Mouse (Mus musculus) forebrain, embryonic 15.5 days (tissue): ENCODE measurements around the gene Cttn. TPM values are rescaled to one million over a fixed set of nuclear protein-coding genes. Genes with fewer than 3 reads are reported as not detected.

Experiments
- ATAC-seq: fragments of 200-750 bp; cut with Nextera tagmentation; replicated peaks from 2 replicates; pipeline ENCODE4 v1.8.0; 2017; ENCODE audit warnings: mild to moderate bottlenecking, moderate TSS enrichment, moderate library complexity
- H3K27ac ChIP-seq: fragments of 300-500 bp; sonication (generic); replicated peaks from 2 replicates; pipeline ENCODE4 v1.5.1; 2015; ENCODE audit warnings: mild to moderate bottlenecking, inconsistent platforms
- H3K27me3 ChIP-seq: fragments of 300-500 bp; sonication (generic); 2 replicates; pipeline ENCODE4 v1.6.1; 2015; ENCODE audit warnings: inconsistent platforms
- H3K36me3 ChIP-seq: fragments of 300-500 bp; sonication (generic); 2 replicates; pipeline ENCODE4 v1.6.1; 2015; ENCODE audit warnings: mild to moderate bottlenecking, inconsistent platforms
- H3K4me1 ChIP-seq: fragments of 300-500 bp; sonication (generic); 2 replicates; pipeline ENCODE4 v1.6.1; 2015; ENCODE audit warnings: inconsistent platforms
- H3K4me2 ChIP-seq: fragments of 300-500 bp; sonication (generic); replicated peaks from 2 replicates; pipeline ENCODE4 v1.6.1; 2015; ENCODE audit warnings: mild to moderate bottlenecking, inconsistent platforms
- H3K4me3 ChIP-seq: fragments of 300-500 bp; sonication (generic); 2 replicates; pipeline ENCODE4 v1.5.1; 2015; ENCODE audit warnings: mild to moderate bottlenecking, inconsistent platforms
- H3K9ac ChIP-seq: fragments of 300-500 bp; sonication (generic); replicated peaks from 2 replicates; pipeline ENCODE4 v1.6.1; 2015; ENCODE audit warnings: mild to moderate bottlenecking, inconsistent platforms
- H3K9me3 ChIP-seq: fragments of 300-500 bp; sonication (generic); 2 replicates; pipeline ENCODE4 v1.6.1; 2016; ENCODE audit warnings: inconsistent platforms
- WGBS: fragments of 180-500 bp; shearing (Covaris S2); methylation state at CpG from one replicate; pipeline ENCODE4 v1.1.7; 2015; ENCODE audit warnings: mixed read lengths; 5-methylcytosine and 5-hydroxymethylcytosine counted together
- polyA plus RNA-seq: library from polyadenylated mRNA; unstranded; fragments of >200 nt; fragmentation: Nextera tagmentation; extraction: Ambion mirVana; gene quantifications from 2 replicates; pipeline ENCODE4 v1.2.1, GENCODE M21; 2015

Cttn gene
- polyA plus RNA-seq, 1 experiment from 2014 or later: 171 TPM

DNA sequence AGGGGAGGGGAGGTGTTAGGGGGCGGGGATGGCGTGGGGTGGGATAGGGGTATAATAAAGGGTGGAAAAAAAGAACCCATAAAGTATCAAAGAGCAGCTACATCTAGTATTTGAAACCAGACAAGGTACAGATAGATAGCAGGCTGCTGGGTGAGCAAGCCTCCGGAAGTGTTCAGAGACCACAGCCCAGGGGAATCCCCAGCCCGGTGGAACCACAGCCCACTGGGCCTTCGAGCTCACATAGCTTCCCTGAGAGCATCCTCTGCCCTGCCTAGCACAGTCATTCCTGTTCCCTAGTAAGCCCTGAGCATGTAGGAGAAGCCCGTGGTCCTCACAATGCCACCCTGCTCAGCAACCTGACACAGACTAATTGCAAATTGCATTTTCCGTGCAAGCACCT lies 26.0 kb downstream of the Cttn start:
- WGBS: 89% methylated on average over 7 of the region's 7 CpGs
- Histone ChIP-seq H3K27ac (no peak overlapping the region), H3K9ac (no peak overlapping the region), H3K4me2 (no peak overlapping the region), H3K27me3 (no peaks in the 10 kb centered on the region), H3K4me3 (no peak overlapping the region), H3K4me1 (peaks cover 4% of the 10 kb centered on the region), H3K9me3 (no peaks in the 10 kb centered on the region), H3K36me3 (peaks cover 82% of the 10 kb centered on the region)
- no peak for ATAC-seq

DNA sequence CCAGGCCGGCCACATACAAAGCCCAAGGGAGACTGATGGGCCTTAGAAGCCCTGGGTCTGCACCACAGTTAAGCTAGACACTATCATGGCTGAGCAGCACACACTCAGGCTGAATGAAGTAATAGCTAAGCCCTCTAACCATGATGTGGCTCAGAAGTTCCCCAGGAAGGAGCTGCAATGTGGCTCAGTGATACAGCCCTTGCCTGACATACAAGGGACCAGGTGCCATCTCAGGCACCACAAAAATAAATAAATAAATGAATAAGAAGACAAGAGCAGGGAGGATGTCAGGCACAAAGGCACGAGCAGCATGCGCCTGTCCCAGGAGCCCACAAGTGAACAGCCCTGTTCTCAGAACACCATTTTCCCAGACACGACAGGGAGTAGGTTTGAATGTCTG lies 28.8 kb downstream of the Cttn start:
- no peak overlapping the region for H3K4me2 ChIP-seq
- no peak overlapping the region for H3K4me3 ChIP-seq
- 91% methylated on average over 4 of the region's 4 CpGs for WGBS
- no peaks in the 10 kb centered on the region for H3K4me1 ChIP-seq
- no peak for ATAC-seq
- H3K36me3 ChIP-seq: peaks cover 84% of the 10 kb centered on the region
- H3K9ac ChIP-seq: no peak overlapping the region
- H3K27ac ChIP-seq: no peak overlapping the region
- H3K27me3 ChIP-seq: no peaks in the 10 kb centered on the region
- H3K9me3 ChIP-seq: no peaks in the 10 kb centered on the region

DNA sequence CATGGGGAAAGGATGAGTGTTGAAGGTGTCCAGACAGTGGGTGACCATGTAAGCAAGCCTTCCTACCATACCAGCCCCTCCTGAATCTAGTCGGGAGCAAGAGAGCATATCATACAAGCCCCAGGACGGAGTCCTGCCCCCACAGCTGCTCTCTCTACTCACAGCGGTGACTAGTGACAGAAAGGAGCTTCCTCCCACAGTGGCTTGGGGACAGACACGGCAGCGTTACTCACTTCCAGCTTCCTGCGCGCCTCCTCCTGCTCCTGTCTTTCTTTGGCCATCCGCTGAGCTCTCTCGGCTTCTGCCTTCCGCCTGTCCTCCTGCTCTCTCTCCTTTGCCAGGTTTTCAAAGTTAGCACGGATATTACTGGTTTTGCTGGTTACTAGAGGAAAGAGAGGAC lies 29.3 kb downstream of the Cttn start:
- Histone ChIP-seq H3K9ac (no peak overlapping the region), H3K9me3 (no peaks in the 10 kb centered on the region), H3K4me3 (no peak overlapping the region), H3K27ac (no peak overlapping the region), H3K27me3 (no peaks in the 10 kb centered on the region), H3K4me1 (no peaks in the 10 kb centered on the region), H3K4me2 (no peak overlapping the region), H3K36me3 (peaks cover 86% of the 10 kb centered on the region)
- 94% methylated on average over 11 of the region's 11 CpGs for WGBS
- ATAC-seq: no peak

DNA sequence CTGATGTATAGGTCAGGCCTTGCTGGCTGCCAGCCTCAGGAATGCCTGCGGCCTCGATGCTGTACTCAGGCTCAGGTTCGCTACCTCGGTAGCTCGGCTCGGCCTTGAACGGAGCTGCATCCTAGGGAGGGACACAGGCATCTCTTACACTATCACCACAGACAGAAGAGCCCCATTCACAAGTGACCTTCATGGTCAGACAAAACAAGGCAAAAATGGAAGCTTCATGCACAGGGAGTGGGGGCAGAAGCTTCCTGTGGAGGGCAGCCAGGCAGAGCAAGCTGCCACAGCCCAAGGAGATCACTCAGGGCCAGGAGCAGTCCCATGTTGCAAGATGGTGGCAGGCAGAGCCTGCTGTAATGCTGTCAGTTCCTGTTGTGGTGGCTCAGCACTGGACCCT lies 32.0 kb downstream of the Cttn start:
- H3K4me3 ChIP-seq: no peak overlapping the region
- peaks cover 76% of the 10 kb centered on the region for H3K36me3 ChIP-seq
- no peaks in the 10 kb centered on the region for H3K9me3 ChIP-seq
- no peaks in the 10 kb centered on the region for H3K4me1 ChIP-seq
- 96% methylated on average over 7 of the region's 7 CpGs for WGBS
- no peak overlapping the region for H3K9ac ChIP-seq
- H3K4me2 ChIP-seq: no peak overlapping the region
- ATAC-seq: no peak
- no peak overlapping the region for H3K27ac ChIP-seq
- H3K27me3 ChIP-seq: no peaks in the 10 kb centered on the region

DNA sequence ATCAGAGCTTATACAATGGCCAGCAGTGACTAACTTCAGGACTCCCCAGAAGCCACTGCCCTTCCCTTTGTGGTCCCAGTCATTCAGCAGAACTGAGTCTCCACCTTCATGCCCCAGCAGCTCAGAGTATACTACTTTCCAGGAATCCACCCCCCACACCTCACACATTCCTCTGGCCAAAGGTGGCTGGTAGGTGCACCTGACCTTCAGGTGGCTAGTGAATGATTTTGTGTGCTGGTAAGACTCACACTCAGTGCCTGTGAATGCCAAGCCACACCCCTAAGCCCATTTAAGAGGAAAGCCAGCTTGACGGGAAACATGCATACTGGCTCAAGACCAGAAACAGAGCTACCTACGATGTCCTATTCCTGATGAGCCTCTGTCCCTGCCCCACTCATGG lies 37.9 kb downstream of the Cttn start:
- no peak for ATAC-seq
- Histone ChIP-seq H3K27me3 (no peaks in the 10 kb centered on the region), H3K9me3 (no peaks in the 10 kb centered on the region), H3K27ac (no peak overlapping the region), H3K4me3 (no peak overlapping the region), H3K4me2 (no peak overlapping the region), H3K4me1 (no peaks in the 10 kb centered on the region), H3K36me3 (peaks cover 24% of the 10 kb centered on the region), H3K9ac (no peak overlapping the region)
- WGBS: 58% methylated on average over 2 of the region's 2 CpGs

DNA sequence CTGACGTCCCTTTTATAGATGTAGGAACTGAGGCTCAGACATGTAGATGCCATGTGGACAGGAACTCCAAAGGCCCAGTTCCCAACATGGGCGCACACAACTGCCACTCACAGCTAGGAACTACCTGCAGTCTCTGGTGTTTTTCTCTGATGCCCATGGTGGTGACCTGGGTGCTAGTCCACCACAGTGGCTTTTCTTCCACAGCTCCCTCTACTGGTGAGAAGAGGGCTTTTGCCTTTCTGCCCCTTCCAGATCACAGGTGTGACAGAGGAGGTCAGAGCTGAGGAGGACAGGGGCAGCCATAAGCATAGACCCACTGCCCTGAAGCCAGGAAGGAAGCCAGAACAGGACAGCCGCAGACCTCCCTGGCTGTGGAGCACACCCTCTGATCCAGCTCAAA lies 43.3 kb downstream of the Cttn start:
- 83% methylated on average over 3 of the region's 3 CpGs for WGBS
- Histone ChIP-seq H3K4me2 (no peak overlapping the region), H3K27me3 (no peaks in the 10 kb centered on the region), H3K9ac (no peak overlapping the region), H3K9me3 (no peaks in the 10 kb centered on the region), H3K4me1 (peaks cover 3% of the 10 kb centered on the region; the same call in 1 of the 2 replicates), H3K4me3 (no peak overlapping the region), H3K36me3 (no peaks in the 10 kb centered on the region), H3K27ac (no peak overlapping the region)
- ATAC-seq: no peak

DNA sequence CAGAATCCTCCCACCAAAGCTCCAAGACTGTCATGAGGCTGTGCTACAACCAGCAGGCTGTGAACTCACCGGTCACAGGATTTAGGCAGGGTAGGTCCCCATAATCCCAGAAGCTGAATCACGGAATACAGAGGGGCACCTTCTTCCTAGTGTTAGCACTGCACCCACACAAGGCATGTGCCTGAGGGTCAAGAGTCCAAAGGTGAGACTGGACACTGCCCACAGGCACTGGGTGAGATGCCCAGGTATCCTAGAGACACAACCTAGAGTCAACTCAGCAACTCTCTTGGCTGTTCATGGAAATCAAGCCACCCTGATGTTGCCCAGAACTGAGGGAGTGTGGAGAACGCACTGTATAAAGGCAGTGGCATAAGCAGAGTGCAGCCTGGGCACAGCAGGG lies 44.2 kb downstream of the Cttn start:
- no peak overlapping the region for H3K4me2 ChIP-seq
- H3K4me3 ChIP-seq: no peak overlapping the region
- no peak overlapping the region for H3K9ac ChIP-seq
- H3K27ac ChIP-seq: no peak overlapping the region
- 86% methylated on average over 3 of the region's 3 CpGs for WGBS
- no peaks in the 10 kb centered on the region for H3K27me3 ChIP-seq
- H3K4me1 ChIP-seq: peaks cover 3% of the 10 kb centered on the region; the same call in 1 of the 2 replicates
- 0 out of 2 replicates have a peak, but pooled peaks have one; percentile 23 for ATAC-seq
- H3K36me3 ChIP-seq: no peaks in the 10 kb centered on the region
- no peaks in the 10 kb centered on the region for H3K9me3 ChIP-seq

DNA sequence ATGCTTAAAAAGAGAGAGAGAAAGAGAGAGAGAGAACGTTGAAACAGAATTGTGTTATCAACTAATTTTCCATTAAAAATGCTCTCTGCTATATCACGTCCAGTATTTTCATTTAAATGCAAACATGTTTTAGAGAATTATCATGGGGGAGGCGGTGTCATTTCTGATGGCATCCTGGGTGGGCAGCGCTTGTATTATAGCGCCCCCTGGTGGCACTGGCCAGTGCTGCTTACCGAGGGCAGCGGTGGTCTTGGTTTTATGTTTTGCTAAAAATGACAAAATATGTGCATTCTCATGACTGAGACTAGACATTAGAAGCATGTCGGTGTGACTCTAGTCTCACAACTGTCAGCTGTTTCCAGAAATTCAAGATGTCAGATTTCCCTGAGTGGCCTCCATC lies 44.9 kb downstream of the Cttn start:
- Histone ChIP-seq H3K27me3 (no peaks in the 10 kb centered on the region), H3K4me1 (peaks cover 3% of the 10 kb centered on the region; the same call in 1 of the 2 replicates), H3K9me3 (no peaks in the 10 kb centered on the region), H3K9ac (no peak overlapping the region), H3K4me2 (no peak overlapping the region), H3K27ac (no peak overlapping the region), H3K36me3 (no peaks in the 10 kb centered on the region), H3K4me3 (no peak overlapping the region)
- 6% methylated on average over 8 of the region's 8 CpGs for WGBS
- ATAC-seq: peak; percentile 56; the same call in 1 of the 2 replicates

DNA sequence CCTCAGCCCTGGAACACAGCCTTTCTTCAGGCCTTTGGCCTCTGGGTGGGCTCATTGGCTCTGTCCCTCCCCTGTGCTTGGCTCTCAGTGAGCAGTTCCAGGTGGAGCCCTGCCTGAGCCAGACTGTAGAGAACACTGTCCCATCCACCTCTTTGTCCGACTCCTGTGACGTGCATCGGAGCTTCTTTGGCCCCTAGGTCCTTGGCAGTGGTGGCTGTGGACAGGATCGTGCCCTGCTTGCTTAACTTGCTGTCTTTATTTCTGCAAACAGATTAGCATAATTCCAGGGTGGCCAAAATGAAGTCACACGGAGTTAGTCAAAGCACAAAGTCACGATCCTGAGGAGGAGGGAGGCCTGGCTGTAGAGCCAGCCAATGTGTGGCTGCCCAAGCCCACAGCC lies 49.3 kb downstream of the Cttn start:
- H3K27me3 ChIP-seq: no peaks in the 10 kb centered on the region
- H3K9me3 ChIP-seq: no peaks in the 10 kb centered on the region
- no peak overlapping the region for H3K27ac ChIP-seq
- H3K9ac ChIP-seq: no peak overlapping the region
- peaks cover 26% of the 10 kb centered on the region for H3K4me1 ChIP-seq
- H3K4me2 ChIP-seq: no peak overlapping the region
- H3K4me3 ChIP-seq: no peak overlapping the region
- 67% methylated on average over 6 of the region's 6 CpGs for WGBS
- no peak for ATAC-seq
- no peaks in the 10 kb centered on the region for H3K36me3 ChIP-seq

DNA sequence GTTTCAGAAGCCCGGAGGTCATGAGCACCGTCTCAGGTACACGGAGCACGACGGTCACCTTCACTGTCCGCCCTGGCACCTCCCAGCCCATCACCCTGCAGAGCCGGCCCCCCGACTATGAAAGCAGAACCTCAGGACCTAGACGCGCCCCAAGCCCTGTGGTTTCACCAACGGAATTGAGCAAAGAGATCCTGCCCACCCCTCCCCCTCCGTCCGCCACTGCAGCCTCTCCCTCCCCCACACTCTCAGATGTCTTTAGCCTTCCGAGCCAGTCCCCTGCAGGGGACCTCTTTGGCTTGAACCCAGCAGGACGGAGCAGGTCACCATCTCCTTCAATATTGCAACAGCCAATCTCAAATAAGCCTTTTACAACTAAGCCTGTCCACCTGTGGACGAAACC lies 50.3 kb downstream of the Cttn start:
- H3K9me3 ChIP-seq: no peaks in the 10 kb centered on the region
- H3K9ac ChIP-seq: no peak overlapping the region
- H3K27ac ChIP-seq: no peak overlapping the region
- H3K4me1 ChIP-seq: peaks cover 26% of the 10 kb centered on the region
- no peak for ATAC-seq
- WGBS: 26% methylated on average over 16 of the region's 16 CpGs
- H3K36me3 ChIP-seq: no peaks in the 10 kb centered on the region
- no peak overlapping the region for H3K4me3 ChIP-seq
- no peaks in the 10 kb centered on the region for H3K27me3 ChIP-seq
- H3K4me2 ChIP-seq: no peak overlapping the region

DNA sequence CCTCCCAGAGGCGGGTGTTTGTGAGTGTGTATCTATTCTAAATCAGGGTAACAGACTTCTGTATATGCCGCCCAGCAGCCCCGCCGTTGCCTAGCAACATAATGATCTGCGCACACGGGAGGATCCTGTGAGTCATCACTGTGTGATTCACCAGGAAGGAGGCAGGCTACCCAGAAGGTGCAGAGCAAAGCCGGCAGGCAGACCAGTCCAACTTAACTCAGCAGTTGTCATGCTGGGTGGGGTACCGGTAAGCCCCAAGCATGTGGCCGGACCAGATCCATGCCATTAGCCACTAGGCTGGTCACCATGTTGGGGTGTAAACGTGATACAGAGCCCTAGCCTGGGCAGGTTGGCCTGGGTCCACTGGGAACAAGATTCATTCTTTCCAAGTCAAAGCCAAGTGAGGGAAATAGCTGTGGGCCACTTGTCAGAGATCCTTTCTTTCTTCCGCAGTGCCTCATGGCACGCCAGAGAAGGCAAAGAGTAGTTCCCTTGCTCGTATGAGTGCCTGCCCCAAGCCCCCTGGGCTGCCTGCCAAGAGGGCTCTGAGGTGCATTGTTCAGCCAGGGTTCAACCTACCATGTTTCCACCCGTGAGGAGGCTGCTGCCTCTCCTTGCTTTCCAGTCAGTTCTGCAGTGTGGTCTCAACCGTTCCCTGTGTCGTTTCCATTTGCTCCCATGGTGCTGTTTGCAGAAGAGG lies 53.0 kb downstream of the Cttn start:
- H3K4me2 ChIP-seq: peak overlapping the region; percentile 23
- H3K4me3 ChIP-seq: no peak overlapping the region
- peak overlapping the region; percentile 80 for H3K27ac ChIP-seq
- H3K9me3 ChIP-seq: no peaks in the 10 kb centered on the region
- ATAC-seq: peak; percentile 89
- WGBS: 11% methylated on average over 16 of the region's 16 CpGs
- no peaks in the 10 kb centered on the region for H3K27me3 ChIP-seq
- peaks cover 23% of the 10 kb centered on the region for H3K4me1 ChIP-seq
- no peak overlapping the region for H3K9ac ChIP-seq
- no peaks in the 10 kb centered on the region for H3K36me3 ChIP-seq

DNA sequence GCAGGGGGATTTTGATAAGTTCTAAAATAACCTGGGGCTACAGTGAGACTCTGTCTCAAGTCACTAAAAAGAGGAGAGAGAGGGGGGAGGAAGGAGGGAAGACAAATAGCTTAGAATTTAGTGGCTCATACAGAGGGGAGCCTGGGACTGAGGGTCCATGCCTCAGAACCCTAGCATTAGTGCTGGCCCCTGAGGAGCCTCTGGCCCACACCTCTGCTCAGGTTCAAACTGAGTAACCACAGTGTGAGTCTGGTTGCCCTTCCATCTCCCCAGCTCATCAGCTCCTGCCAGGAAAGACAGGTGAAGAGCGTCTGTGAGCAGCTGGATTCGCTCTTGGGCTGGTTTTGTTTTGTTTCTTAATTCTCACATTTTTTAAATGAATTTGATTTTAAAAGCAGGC lies 53.6 kb downstream of the Cttn start:
- Histone ChIP-seq H3K9me3 (no peaks in the 10 kb centered on the region), H3K36me3 (no peaks in the 10 kb centered on the region), H3K4me3 (no peak overlapping the region), H3K4me1 (peaks cover 27% of the 10 kb centered on the region), H3K4me2 (no peak overlapping the region), H3K27ac (peak overlapping the region; percentile 80), H3K9ac (no peak overlapping the region; the same call in 1 of the 2 replicates), H3K27me3 (no peaks in the 10 kb centered on the region)
- ATAC-seq: peak; percentile 44
- 36% methylated on average over 2 of the region's 2 CpGs for WGBS

DNA sequence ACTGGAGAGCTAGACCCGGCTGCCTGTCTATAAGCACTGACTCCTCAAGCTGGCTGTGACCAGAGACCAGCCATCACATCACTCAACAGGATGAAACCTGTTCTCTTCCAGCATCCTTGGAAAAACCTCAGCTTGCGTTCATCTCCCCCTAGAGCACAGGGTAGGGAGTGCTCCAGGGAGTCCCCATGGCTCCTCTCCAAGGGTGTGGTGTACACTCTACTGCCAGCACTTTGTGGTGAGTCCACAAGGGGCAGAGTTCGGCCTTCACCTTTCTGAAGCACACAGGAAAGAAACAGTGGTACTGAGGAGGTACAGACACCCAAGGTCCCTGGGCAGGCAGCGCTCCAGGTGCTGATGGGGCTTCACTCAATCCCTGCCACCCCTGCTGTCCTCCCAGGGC lies 55.0 kb downstream of the Cttn start:
- 79% methylated on average over 4 of the region's 4 CpGs for WGBS
- no peaks in the 10 kb centered on the region for H3K9me3 ChIP-seq
- no peak overlapping the region for H3K4me2 ChIP-seq
- H3K27ac ChIP-seq: no peak overlapping the region
- no peak overlapping the region for H3K9ac ChIP-seq
- peaks cover 33% of the 10 kb centered on the region for H3K4me1 ChIP-seq
- no peak for ATAC-seq
- 0 out of 2 replicates have a peak, but pooled peaks cover 5% of the 10 kb centered on the region for H3K36me3 ChIP-seq
- H3K4me3 ChIP-seq: no peak overlapping the region
- H3K27me3 ChIP-seq: no peaks in the 10 kb centered on the region
